Mouse (Mus musculus) brain, embryonic 14.5 days (tissue): ENCODE data around the gene Mmp19.

Experiments used
- CTCF ChIP-seq: fragments of 200-500 bp; IDR thresholded peaks from 2 replicates; pipeline ENCODE4 v1.5.1; 2012; ENCODE audit warnings: inconsistent platforms, mild to moderate bottlenecking, moderate library complexity, borderline replicate concordance; ENCODE audit not compliant: insufficient read depth, insufficient read length; ENCODE audit errors: extremely low read depth
- POLR2A ChIP-seq: fragments of 200-500 bp; IDR thresholded peaks from 2 replicates; pipeline ENCODE4 v1.6.1; 2012; ENCODE audit warnings: mild to moderate bottlenecking, inconsistent platforms, borderline replicate concordance; ENCODE audit not compliant: poor library complexity, insufficient read depth, insufficient read length, severe bottlenecking; ENCODE audit errors: extremely low read depth

DNA sequence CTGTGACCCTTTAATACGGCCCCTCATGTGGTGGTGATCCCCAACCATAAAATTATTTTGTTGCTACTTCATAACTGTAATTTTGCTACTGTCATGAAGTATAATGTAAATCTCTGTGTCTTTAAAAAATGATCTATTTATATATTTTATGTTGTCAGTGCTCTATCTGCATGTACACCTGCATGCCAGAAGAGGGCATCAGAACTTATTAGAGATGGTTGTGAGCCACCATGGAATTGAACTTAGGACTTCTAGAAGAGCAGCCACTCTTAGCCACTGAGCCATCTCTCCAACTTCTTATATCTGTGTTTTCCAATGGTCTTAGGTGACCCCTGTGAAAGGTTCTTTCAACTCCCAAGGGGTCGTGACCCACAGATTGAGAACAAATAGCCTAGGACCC, 17.8 kb upstream of the Mmp19 start:
- TF ChIP-seq POLR2A (no peak), CTCF (no peak)
